Mouse (Mus musculus): Measurements from ENCODE around the gene Efhd2.

- TF ChIP-seq CTCF (IDR thresholded peaks at IDR 0.05; ENCODE audit: low read depth): no peak
- no peak for TF ChIP-seq EP300 (optimal IDR thresholded peaks at IDR 0.05)
These were observed 10.2 kb downstream of the Efhd2 start for GRCm38 (mm10) chr4:141864506-141864905.
